Mouse (Mus musculus): Measurements from ENCODE around the gene Chst12.

DNA sequence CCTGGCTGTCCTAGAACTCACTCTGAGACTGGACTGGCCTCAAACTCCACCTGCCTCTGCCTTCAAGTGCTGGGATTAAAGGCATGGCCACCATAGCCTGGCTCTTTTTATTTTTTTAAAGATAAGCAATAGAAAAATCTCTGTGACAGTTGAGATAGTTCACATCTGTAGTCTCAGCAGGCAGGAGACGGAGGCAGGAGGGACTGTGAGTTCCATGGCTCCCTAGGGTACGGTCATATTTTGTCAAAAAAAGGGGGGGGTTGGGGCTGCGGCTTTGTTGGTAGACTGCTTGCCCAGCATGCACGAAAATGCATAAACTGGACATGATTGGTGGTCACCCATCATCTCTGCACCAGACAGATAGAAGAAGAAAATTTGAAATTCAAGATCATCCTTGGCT, 65.9 kb downstream of the Chst12 start:
- TF ChIP-seq CTCF (IDR thresholded peaks at IDR 0.05; ENCODE audit: control insufficient read depth, insufficient read depth, insufficient read length) (no peak), MYOD1 (IDR thresholded peaks at IDR 0.05; ENCODE audit: control insufficient read depth, insufficient read length, low read depth) (no peak), USF1 (IDR thresholded peaks at IDR 0.05; ENCODE audit: low read depth) (no peak), CEBPB (IDR thresholded peaks at IDR 0.05; ENCODE audit: low read depth) (no peak), MAX (IDR thresholded peaks at IDR 0.05) (no peak)
